Mouse (Mus musculus) cerebellum, adult 8-10 months (tissue): ENCODE results near the gene Cuedc1.

Experiments
- DNase-seq: peaks from one replicate; pipeline ENCODE4 v3.0.0; 2022

Gene Cuedc1

DNA sequence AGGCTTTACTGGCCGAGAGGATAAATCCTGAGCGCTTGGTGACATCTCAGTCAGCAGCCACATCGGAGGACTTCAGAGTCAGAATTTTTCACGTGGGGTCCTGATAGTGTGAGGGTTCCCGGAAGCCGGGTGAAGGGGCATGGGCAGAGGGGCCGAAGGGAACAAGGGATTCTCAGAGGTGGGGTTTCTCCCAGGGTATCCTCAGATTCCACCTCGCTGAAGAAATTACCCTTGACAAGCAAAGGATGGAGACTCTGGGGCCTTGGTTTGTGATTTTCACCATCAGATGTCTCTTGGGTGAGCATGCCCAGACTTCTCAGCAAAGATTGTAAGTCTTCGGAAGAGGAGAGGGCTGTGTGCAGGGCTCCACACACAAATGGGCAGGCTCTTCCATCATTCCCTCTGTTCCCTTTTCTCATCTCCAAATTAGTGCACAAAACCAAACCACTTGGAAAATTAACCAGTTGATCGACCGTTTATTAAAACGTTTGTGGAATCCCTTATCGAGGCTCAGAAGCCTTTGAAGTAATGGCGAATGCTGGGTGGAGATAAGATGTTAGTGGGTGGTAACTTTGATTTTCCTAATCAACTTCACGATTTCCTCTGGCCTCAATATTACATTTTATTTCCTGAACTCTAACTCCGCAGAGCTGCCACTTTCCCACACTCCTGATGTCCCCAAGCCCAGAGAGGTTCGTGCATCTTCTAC lies at the start of gene Cuedc1:
TSS of gene Cuedc1 (plus strand) at position 38 of the 709 bp plus-strand sequence.
- DNase-seq: no peak

DNA sequence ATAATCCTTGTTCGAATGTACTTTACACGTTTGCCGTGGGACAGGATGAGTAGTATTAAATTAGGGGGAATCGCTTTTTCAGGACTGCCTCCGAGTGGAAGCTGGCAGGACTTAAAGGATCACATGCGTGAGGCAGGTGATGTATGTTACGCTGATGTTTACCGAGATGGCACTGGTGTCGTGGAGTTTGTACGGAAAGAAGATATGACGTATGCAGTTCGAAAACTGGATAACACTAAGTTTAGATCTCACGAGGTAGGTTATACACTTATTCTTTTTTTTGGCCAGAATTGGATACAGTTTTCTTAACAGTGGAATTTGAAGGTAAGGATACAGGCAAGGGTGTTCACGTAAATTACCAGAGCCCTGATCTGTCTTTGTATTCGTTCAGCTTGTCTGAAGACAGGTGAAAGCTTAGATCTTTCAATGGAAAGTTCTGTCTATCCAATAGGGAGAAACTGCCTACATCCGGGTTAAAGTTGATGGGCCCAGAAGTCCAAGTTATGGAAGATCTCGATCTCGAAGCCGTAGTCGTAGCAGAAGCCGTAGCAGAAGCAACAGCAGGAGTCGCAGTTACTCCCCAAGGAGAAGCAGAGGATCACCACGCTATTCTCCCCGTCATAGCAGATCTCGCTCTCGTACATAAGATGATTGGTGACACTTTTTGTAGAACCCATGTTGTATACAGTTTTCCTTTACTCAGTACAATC lies 48.7 kb upstream of the Cuedc1 start:
- DNase-seq: no peak

DNA sequence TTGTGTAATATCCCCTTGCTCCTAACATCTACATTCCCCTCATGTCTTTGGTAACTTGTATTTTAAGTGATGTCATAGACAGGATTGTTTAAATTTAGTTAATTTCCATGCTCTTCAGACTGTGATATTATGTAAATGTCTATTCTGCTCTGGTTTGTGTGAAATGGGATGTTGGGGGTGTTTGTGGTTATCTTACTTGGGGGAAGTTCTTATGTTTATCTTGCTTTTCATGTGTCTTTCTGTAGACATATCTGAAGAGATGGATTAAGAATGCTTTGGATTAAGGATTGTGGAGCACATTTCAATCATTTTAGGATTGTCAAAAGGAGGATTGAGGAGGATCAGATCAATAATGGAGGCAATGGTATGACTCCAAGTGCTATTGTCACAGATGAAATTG lies 48.1 kb upstream of the Cuedc1 start:
- no peak for DNase-seq

DNA sequence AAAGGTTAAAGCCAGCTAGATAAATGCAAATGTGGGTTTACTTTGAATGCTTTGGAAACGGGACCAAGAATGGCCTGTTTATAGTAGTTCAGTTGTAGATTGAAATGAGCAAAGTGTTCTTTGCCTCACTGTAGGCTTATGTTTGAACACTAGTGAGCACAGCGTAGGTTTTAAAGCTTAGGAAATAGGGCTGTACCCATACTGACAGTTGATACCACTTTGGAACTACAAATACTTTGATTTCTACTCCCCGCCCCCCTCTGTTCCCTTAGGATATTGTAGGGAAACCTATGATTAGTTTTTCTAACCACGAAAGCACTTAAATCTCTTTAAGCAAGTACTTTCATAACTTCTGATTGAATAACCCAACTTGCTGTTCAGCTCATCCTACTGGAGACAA lies 45.2 kb upstream of the Cuedc1 start:
- DNase-seq: no peak

DNA sequence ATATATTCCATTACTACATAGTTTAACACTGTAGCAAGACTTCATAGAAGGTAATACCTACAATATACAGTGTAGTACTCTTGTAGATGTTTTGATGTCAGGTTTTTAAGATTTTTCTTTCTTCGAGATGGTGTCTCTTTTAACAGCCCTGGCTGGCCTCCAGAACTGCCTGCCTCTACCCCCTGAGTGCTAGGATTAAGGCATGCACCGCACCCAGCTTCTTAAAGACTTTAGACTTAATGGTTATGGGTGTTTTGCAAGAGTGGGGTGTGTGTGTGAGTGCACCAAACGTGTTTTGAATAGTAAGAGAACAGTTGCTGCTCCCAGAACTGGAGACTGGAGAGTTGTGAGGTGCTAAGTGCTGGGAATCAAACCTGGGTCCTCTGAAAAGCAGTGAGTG lies 44.0 kb upstream of the Cuedc1 start:
- DNase-seq: no peak

DNA sequence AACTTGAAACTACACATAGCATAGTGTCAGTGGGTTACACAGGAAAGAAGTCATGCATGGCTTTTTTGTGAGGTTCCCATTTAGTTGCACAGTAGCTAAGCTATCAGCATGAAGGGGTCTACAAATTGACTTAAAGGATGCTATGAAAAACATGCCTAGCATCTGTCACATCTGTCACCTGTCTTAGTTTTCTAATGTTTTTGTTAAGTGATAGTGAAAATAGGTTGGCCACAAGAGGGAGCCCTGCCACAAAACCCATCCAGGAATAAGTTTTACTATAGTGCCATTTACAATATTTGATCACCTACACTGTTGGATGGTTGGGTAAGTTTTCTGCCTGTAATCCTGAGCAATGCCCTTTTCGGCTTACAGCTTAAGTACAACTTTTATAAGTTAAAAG lies 43.3 kb upstream of the Cuedc1 start:
- DNase-seq: peak; percentile 51

DNA sequence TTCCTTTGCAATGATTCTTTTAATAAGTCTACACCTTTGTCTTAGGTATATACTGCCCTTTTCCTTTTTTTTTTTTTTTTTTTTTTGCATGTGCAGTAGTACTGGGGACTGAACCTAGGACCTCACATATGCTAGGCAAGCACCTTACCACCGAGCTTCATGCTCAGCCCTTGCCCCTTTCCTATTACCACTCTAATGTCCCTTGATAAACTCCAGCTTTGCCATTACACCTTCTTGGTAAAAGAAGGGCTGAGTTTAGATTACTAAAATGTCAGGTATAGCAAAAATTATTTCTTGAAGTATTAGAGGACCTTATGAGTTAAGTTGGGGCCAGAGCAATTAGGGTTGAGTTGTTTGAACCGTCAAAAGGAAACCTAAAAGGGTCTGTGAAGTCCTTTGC lies 42.1 kb upstream of the Cuedc1 start:
- DNase-seq: no peak

DNA sequence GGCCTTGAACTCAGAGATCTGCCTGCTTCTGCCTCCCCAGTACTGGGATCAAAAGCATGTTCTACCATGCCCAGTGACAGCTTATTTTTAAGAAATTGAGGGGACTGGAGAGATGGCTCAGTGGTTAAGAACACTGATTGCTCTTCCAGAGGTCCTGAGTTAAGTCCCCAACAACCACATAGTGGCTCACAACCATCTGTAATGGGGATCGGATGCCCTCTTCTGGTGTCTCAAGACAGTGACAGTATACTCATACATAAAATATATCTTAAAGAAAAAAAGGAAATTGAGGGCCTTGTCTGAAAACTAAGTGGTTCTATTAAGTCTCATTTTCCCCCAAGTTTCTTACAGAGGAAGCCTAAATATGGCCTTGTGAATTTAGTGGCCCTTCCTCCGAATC lies 40.1 kb upstream of the Cuedc1 start:
- DNase-seq: no peak

DNA sequence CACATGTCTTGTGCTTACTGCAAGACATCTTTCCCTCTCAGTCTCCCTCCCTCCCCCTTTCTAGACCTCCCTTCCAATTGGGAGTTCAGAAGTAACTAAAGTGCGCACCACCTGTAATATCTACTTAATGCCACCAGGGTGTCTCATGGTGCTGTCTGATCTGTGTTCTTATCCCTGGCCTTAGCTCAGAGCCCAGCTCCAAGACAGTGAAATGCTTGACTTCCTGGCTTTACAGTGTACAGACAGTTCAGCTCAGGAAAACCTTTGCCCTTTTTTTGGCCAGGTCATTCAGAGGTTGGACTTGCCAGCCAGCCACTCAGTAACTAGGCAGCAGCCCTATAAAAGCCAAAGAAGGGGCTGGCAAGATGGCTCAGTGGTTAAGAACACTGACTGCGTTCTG lies 38.7 kb upstream of the Cuedc1 start:
- peak; percentile 46 for DNase-seq

DNA sequence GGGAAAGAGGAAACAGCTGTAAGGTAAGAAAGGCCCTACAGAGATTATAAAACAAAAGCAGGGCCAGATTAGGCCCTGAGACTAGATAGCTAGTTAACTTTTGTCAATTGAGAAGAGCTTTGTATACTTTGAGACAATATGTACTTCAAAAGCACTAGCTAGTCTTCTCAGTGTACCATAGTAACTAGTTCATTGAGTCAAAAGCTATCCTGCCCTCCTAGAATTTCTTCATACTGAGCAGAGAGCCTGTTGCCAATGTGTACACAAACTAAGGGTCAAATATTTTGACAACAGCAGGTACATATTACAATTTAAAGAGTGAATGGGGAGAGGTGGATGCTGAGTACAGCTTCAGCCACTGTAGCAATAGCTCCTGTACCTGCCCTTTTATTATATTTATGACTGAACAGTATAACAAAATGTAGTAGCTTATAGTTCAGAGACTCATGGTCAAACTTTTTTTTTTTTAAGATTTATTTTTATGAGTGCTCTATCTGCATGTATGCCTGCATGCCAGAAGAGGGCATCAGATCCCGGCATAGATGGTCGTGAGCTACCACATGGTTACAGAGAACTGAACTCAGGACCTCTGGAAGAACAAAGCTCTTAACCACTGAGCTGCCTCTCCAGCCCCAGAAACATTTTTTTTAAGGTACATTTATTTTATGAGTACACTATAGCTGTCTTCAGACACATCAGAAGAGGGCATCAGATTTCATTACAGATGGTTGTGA lies 35.8 kb upstream of the Cuedc1 start:
- DNase-seq: no peak

DNA sequence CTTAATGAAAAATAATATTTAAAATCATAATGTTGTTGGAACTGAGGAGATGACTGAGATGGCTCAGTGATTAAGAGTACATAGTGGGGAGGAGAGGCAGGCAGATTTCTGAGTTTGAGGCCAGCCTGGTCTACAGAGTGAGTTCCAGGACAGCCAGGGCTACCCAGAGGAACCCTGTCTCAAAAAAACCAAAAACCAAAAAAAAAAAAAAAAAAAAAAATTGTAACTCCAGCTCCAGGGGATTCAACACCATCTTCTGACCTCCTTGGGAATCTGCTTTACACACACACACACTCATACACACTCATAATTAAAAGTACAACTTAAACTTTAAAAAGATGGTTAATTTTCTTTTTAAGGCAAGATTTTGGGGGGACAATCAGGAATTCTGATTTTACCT lies 32.1 kb upstream of the Cuedc1 start:
- no peak for DNase-seq

DNA sequence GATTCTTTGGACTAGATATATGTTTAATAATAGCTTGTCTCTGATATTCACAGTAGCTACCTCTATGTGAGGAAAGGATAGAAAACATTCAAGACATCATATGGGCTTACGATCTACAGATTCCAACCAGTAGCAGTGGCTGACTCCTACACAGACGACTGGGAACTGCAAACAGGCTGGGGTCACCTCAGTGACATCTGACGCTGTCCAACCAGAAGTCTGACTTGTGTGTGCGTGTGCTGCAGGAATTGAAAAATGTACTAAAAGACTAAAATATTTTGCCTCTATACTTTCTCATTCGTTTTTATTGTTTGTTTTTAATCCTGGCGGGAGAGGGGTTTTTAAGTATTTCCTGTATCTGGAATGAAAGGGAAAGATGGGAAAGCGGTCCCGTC lies 30.7 kb upstream of the Cuedc1 start:
- DNase-seq: no peak

DNA sequence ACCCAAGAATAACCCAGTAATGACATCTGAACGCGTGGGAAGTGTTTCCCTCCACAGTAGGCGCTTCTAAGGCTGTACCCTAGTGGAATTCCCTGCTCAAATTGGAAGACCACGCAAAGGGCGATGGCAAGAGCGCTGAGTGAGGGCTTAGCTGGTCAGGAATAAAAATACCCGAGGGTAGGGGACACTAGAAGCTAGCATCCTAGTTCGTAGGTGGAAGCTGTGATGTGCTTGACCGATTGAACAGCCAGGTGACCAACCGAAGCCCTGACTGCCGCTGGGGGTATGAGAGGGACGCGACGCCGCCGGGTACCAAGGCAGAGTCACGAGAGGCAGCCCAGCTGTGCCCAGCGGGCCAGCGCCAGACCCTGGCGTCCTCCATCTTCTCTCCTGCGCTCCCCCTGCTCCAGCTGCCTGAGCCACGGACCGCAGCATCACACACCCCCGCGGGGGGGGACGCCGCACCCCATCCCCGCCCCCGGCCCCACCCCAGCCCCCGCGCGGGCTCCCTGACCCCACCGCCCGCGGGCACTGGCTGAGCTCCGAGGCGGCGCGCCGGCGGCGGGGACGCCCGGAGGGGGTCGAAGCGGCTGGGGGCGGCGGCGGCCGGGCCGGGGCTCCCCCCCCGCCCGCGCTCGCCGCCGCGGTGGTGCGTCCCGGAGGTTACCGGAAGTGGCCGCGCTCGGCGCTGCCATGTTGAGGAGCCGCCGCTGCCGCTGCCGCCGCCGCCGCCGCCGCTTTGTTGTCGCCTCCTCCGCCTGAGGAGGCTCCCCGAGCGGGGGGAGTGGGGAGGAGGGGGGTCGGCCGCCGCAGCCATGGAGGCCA lies 30.1 kb upstream of the Cuedc1 start, which contains the start of gene Vezf1:
TSS of gene Vezf1 (plus strand) at position 694 of the 825 bp plus-strand sequence.
- DNase-seq: peak; percentile 73

DNA sequence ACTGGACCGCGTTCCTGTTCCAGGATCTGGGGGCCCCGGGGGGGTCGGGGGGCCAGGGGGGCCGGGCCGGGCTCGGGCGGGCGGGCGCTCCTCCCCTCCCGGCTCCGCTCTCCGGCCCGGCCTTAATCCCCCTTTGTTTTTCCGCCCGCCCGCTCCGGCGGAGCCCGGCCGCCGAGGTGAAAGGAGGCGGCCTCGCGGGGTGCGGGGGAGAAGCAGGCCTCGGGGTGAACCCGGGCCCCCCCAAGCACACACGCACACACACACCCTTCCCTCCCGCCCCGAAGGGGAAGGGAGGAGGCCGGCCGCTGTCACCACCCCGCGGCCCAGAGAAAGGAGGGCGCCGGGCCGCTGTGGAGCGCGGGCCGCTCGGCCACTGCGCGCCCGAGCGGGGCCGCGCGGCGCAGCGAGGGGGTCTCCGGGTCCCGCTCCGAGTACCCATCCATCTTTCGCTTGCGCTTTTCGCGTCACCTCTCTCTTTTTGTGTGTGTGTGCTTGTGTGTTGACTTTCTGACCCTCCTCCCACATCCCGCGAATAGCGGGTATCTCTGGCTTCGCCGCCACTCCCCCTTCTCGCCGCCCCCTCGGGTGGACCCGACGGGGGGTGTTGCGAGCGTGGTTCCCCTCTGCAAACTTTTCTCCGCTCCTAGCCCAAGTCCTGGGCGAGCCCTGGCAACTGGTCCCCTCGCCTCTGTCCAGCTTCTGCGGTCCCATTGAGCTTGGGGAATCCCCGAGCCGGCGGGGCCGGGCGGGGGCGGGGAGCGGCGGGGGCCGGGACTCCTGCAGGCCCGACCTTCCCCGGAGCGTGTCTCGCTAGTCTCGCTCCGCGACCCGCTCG lies 29.2 kb upstream of the Cuedc1 start:
- DNase-seq: peak; percentile 54

DNA sequence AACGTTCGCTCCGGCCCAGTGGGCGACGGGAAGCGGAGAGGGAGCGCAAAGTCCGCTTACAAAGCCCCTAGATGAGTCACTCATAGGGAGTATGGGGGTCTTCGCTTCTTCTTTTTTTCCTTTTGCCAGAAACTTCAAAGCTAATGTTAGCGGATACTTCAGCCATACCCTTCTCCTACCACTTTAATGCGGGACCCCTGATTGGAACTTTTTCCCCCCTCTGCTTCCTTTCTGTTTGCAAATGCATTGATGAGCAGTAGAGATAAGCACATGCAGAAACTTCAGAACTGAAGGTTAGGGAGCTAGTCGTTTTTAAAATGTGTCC lies 28.6 kb upstream of the Cuedc1 start:
- no peak for DNase-seq

DNA sequence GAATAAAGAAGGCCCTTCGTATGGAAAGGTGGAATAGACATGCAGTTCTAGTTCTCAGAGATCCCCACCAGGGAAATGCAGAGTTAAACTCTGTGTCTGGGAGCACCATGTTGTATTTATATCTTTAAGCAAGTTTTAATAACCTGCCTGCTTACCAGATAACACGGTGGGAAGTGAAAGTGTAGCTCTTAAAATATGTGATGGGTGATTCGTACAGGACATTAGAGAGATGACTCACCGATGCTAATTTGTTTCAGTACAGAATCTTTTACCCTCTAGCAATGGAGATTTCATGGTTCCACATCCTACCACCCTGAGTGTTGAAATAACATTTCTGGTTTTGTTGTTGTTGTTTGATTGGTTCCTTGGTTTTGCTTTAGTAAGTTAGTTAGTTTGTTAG lies 27.5 kb upstream of the Cuedc1 start:
- no peak for DNase-seq

DNA sequence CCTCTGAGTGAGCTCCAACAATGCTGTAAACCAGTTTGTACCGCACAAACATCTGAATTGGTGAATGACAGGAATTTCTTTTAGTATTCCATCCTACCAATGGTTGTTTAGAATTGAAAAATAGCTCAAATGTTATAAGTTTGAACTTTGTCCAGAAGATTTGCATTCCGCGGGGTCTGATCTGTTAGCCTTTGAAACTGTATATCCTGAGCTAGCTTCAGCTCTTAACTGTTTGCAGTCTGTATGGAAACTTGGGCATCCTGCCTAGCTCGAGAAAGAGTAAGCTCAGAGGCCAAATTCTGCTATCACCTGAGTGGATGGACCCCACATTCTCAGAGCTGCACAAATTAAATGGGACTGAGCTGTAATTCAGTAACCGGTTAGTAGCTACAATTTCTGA lies 26.7 kb upstream of the Cuedc1 start:
- DNase-seq: no peak

DNA sequence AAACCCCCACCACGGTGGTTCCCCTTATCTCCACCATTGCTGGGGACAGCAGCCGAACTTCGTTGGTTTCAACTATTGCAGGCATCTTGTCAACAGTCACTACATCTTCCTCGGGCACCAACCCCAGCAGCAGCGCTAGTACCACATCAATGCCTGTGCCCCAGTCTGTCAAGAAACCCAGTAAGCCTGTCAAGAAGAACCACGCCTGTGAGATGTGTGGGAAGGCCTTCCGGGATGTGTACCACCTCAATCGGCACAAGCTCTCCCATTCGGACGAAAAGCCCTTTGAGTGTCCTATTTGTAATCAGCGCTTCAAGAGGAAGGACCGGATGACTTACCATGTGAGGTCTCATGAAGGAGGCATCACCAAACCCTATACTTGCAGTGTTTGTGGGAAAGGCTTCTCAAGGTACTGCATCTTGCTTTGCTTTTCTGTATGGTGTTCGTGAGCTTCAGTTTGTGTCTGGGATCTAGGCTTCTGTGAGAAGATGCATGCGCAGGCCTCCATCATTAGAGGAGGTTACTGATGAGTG lies 24.4 kb upstream of the Cuedc1 start:
- no peak for DNase-seq

DNA sequence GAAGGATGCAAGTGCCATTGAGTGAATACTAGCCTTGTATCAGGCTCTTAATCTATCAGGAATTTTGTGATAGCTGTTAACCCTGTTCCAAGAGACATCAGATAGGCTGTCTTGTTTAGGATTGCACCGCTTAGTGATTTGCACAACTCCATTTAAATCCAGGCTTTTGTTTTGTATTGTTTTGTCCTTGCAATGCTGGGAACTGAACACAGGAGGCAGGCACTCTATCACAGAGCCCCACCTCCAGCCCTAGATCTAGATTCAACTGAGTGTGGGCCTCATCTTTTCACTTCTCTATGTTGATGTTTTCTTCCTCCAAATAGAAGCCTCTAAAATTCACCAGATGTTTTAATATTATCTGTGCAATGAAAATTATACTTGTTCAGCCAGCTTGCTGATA lies 22.2 kb upstream of the Cuedc1 start:
- DNase-seq: no peak

DNA sequence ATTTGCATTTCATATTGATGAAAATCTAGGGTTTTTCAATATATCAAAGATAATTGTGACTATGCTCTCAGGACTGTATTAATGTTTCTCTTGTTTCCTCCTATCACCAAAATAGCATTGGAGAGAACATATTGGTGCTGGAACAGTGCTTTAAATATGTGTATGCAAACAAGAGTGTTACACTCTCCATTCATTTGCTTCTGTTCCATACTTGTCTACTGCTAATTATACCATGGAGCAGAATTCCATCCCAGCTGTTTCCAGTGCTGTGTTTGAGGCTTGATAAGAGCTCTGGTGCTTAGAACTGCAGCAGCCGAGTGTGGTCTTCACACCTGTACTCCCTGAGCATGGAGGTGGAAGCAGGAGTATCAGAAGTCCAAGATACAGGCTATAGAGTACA lies 21.5 kb upstream of the Cuedc1 start:
- DNase-seq: no peak

DNA sequence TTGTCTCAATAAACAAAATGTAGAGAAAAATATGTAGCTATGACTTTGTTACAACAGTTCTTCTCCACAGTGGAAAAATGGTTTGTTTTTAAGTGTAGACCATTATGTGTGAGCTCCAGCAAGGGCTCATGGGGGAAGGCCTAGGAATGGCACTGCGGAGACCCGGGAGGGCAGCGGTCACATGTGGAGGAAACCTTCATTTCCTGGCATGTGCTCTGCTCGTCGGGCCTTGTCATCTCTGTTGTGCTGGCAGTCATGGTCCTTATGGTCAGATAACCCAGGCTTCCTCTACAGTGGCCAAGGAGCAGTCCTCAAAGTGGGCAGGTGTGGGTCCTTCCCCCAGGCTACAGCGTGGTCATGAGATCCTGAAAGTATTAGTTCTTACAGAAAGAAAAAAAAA lies 14.2 kb upstream of the Cuedc1 start:
- no peak for DNase-seq
